9 mouse cellular contexts compared by ENCODE assay signal in the genomic region with DNA sequence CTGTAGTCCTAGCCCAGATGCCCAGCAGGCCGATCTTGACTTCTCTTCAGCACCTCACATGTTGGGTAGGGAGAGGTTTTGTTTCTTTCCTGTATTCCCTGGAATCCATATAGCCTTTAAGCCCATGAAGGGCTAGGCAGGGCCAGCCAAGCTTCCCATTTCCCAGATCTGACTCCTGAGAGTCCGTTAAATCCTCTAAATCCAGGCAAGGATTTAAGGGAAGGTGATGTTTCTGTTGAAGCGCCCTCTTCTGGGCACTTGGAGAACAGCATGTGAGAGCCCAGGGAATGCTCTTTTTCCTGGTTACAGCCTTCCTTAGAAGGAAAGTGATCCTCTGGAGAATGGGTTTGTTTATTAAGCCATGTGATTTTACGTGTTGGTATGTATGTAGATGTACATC. TPM values are rescaled to one million over a fixed set of nuclear protein-coding genes. Genes with fewer than 3 reads are reported as not detected.
DNase-seq lines count a peak whose midpoint lies in the region; ATAC-seq and TF ChIP-seq lines count a peak whose summit lies in the region.
"Had no signal": no experiment of that assay in that cellular context is flagged by ENCODE, and none has a peak within 500 bp of the region (broad histone marks: within the 10 kb centered on the region; RNA-seq: fewer than 3 reads in every experiment).

No protein-coding gene starts in this region.

- H3K9ac ChIP-seq in hindbrain, embryonic 13.5 days, result no peak overlapping the region
- no peak overlapping the region for H3K9ac ChIP-seq in midbrain, postnatal 0 days (replicated peaks; ENCODE audit: low read length, poor library complexity, severe bottlenecking)
- H3K9ac ChIP-seq: embryonic facial prominence, embryonic 12.5 days had no signal

- WGBS in hindbrain, embryonic 10.5 days, result 42% methylated on average over 4 of the region's 4 CpGs
- 39% methylated on average over 4 of the region's 4 CpGs for WGBS in hindbrain, embryonic 13.5 days
- 26% methylated on average over 4 of the region's 4 CpGs for WGBS in cerebellum, adult 2 months
- WGBS in midbrain, postnatal 0 days, result 41% methylated on average over 4 of the region's 4 CpGs

- no peak overlapping the region for H3K4me2 ChIP-seq in hindbrain, embryonic 13.5 days
- H3K4me2 ChIP-seq in midbrain, postnatal 0 days (ENCODE audit: low read depth, low read length, poor library complexity, severe bottlenecking), result no peak overlapping the region
- H3K4me2 ChIP-seq: embryonic facial prominence, embryonic 12.5 days had no signal

- no peak overlapping the region for H3K4me3 ChIP-seq in hindbrain, embryonic 10.5 days
- H3K4me3 ChIP-seq in hindbrain, embryonic 13.5 days, result no peak overlapping the region
- no peak overlapping the region for H3K4me3 ChIP-seq in cerebellum, adult 2 months (replicated peaks; ENCODE audit: insufficient read depth, low read depth, low read length)
- H3K4me3 ChIP-seq in midbrain, postnatal 0 days (ENCODE audit: low read depth, low read length), result no peak overlapping the region
- H3K4me3 ChIP-seq: embryonic facial prominence, embryonic 12.5 days had no signal

- TF ChIP-seq POLR2A in cerebellum, adult 2 months (IDR thresholded peaks at IDR 0.05; ENCODE audit: borderline replicate concordance, insufficient read depth, low read length), result no peak

- DNase-seq in hindbrain, embryonic 10.5 days (ENCODE audit: low spot score), result peak; percentile 71
- DNase-seq in thymus, postnatal 4 days, result peak; percentile 51
- no peak for DNase-seq in thymus, adult 18-20 months
- DNase-seq in cerebellum, adult 2 months, result peak; percentile 60 to 75
- DNase-seq in kidney, postnatal 10 days, result peak; percentile 81
- DNase-seq in midbrain, postnatal 0 days (ENCODE audit: low spot score), result peak; percentile 62

- H3K27ac ChIP-seq in hindbrain, embryonic 10.5 days, result no peak overlapping the region
- no peak overlapping the region for H3K27ac ChIP-seq in hindbrain, embryonic 13.5 days
- no peak overlapping the region for H3K27ac ChIP-seq in cerebellum, adult 2 months (ENCODE audit: insufficient read depth, low read length)
- H3K27ac ChIP-seq in midbrain, postnatal 0 days (ENCODE audit: low read depth, low read length), result no peak overlapping the region
- H3K27ac ChIP-seq: embryonic facial prominence, embryonic 12.5 days had no signal

- no peak for ATAC-seq in hindbrain, embryonic 13.5 days (ENCODE audit: low FRiP score)
- ATAC-seq in midbrain, postnatal 0 days (ENCODE audit: low FRiP score), result no peak
- no peak for ATAC-seq in megakaryocyte-erythroid progenitor cell, adult 5-6 weeks (replicated peaks; ENCODE audit: low FRiP score, low TSS enrichment, poor library complexity, severe bottlenecking)

- H3K9me3 ChIP-seq in hindbrain, embryonic 10.5 days, result no peaks in the 10 kb centered on the region
- H3K9me3 ChIP-seq in hindbrain, embryonic 13.5 days, result no peaks in the 10 kb centered on the region
- no peaks in the 10 kb centered on the region for H3K9me3 ChIP-seq in midbrain, postnatal 0 days (ENCODE audit: low read length)
- H3K9me3 ChIP-seq: embryonic facial prominence, embryonic 12.5 days had no signal

- peak; percentile 74 for TF ChIP-seq CTCF in cerebellum, adult 2 months (IDR thresholded peaks at IDR 0.05; ENCODE audit: borderline replicate concordance, insufficient read depth, low read depth, low read length)
- peak; percentile 88 for TF ChIP-seq CTCF in midbrain, postnatal 0 days (IDR thresholded peaks at IDR 0.05)

- H3K27me3 ChIP-seq in hindbrain, embryonic 10.5 days (ENCODE audit: insufficient read depth, poor library complexity, severe bottlenecking), result no peaks in the 10 kb centered on the region
- H3K27me3 ChIP-seq in hindbrain, embryonic 13.5 days, result no peaks in the 10 kb centered on the region
- no peaks in the 10 kb centered on the region for H3K27me3 ChIP-seq in cerebellum, adult 2 months (ENCODE audit: control insufficient read depth, insufficient read depth, low read length)
- H3K27me3 ChIP-seq in midbrain, postnatal 0 days (ENCODE audit: insufficient read depth, low read length), result no peaks in the 10 kb centered on the region
- H3K27me3 ChIP-seq: embryonic facial prominence, embryonic 12.5 days had no signal

- peaks cover 93% of the 10 kb centered on the region for H3K36me3 ChIP-seq in hindbrain, embryonic 10.5 days
- H3K36me3 ChIP-seq in hindbrain, embryonic 13.5 days, result peaks cover 79% of the 10 kb centered on the region
- peaks cover 67% of the 10 kb centered on the region for H3K36me3 ChIP-seq in midbrain, postnatal 0 days (ENCODE audit: insufficient read depth, low read length)

- peaks cover 18% of the 10 kb centered on the region for H3K4me1 ChIP-seq in hindbrain, embryonic 10.5 days (replicated peaks)
- H3K4me1 ChIP-seq in hindbrain, embryonic 13.5 days (replicated peaks), result peaks cover 18% of the 10 kb centered on the region
- no peaks in the 10 kb centered on the region for H3K4me1 ChIP-seq in cerebellum, adult 2 months (ENCODE audit: control insufficient read depth, insufficient read depth, low read length)
- peaks cover 3% of the 10 kb centered on the region; the same call in 1 of the 2 replicates for H3K4me1 ChIP-seq in midbrain, postnatal 0 days (ENCODE audit: insufficient read depth, low read length)

RNA-seq across cellular contexts. Expression of gene Nynrin, which starts 13.2 kb away (rescaled TPM):
- 24.1 and 24.4 TPM in 2 replicates for polyA plus RNA-seq in hindbrain, embryonic 10.5 days (2016; fragmentation: Nextera tagmentation; extraction: Ambion mirVana)
- 11.7 and 11.9 TPM in 2 replicates for polyA plus RNA-seq in hindbrain, embryonic 13.5 days (2015; fragmentation: Nextera tagmentation; extraction: Ambion mirVana)
- polyA plus RNA-seq in cerebellum, adult 2 months (2012; rRNA removed), result 4.5 and 4.8 TPM in 2 replicates
- 36.4 and 42.0 TPM in 2 replicates for total RNA-seq in midbrain, postnatal 0 days (2014; rRNA removed)
- polyA plus RNA-seq in midbrain, postnatal 0 days (2015; fragmentation: Nextera tagmentation; extraction: Ambion mirVana), result 6.8 and 7.2 TPM in 2 replicates
- 1.9 and 2.7 TPM in 2 replicates for total RNA-seq in megakaryocyte-erythroid progenitor cell, adult 5-6 weeks (2014; fragmentation: Nextera tagmentation)
- 1.2 and 2.0 TPM in 2 replicates for total RNA-seq in megakaryocyte-erythroid progenitor cell, adult 5-6 weeks (2017)

RNA-seq across cellular contexts. Expression of gene Cbln3, which starts 17.2 kb away (rescaled TPM):
- polyA plus RNA-seq in hindbrain, embryonic 10.5 days (2016; fragmentation: Nextera tagmentation; extraction: Ambion mirVana), result 0.12 and 0.33 TPM in 2 replicates
- polyA plus RNA-seq in hindbrain, embryonic 13.5 days (2015; fragmentation: Nextera tagmentation; extraction: Ambion mirVana), result 0.14 and 0.27 TPM in 2 replicates
- 534 and 635 TPM in 2 replicates for polyA plus RNA-seq in cerebellum, adult 2 months (2012; rRNA removed)
- total RNA-seq in midbrain, postnatal 0 days (2014; rRNA removed), result 0.66 and 1.8 TPM in 2 replicates
- polyA plus RNA-seq in midbrain, postnatal 0 days (2015; fragmentation: Nextera tagmentation; extraction: Ambion mirVana), result 0.43 and 0.54 TPM in 2 replicates
- total RNA-seq in megakaryocyte-erythroid progenitor cell, adult 5-6 weeks (2014; fragmentation: Nextera tagmentation), result not detected in 2 replicates
- not detected in 2 replicates for total RNA-seq in megakaryocyte-erythroid progenitor cell, adult 5-6 weeks (2017)

RNA-seq across cellular contexts. Expression of gene Khnyn, which starts 17.8 kb away (rescaled TPM):
- 21.4 and 24.2 TPM in 2 replicates for polyA plus RNA-seq in hindbrain, embryonic 10.5 days (2016; fragmentation: Nextera tagmentation; extraction: Ambion mirVana)
- 10.0 and 11.1 TPM in 2 replicates for polyA plus RNA-seq in hindbrain, embryonic 13.5 days (2015; fragmentation: Nextera tagmentation; extraction: Ambion mirVana)
- polyA plus RNA-seq in cerebellum, adult 2 months (2012; rRNA removed), result 47.4 and 52.8 TPM in 2 replicates
- 14.2 and 19.9 TPM in 2 replicates for total RNA-seq in midbrain, postnatal 0 days (2014; rRNA removed)
- polyA plus RNA-seq in midbrain, postnatal 0 days (2015; fragmentation: Nextera tagmentation; extraction: Ambion mirVana), result 6.3 and 6.5 TPM in 2 replicates
- 10.9 and 12.1 TPM in 2 replicates for total RNA-seq in megakaryocyte-erythroid progenitor cell, adult 5-6 weeks (2014; fragmentation: Nextera tagmentation)
- 8.7 and 16.3 TPM in 2 replicates for total RNA-seq in megakaryocyte-erythroid progenitor cell, adult 5-6 weeks (2017)

RNA-seq across cellular contexts. Expression of gene Sdr39u1, which starts 33.1 kb away (rescaled TPM):
- polyA plus RNA-seq in hindbrain, embryonic 10.5 days (2016; fragmentation: Nextera tagmentation; extraction: Ambion mirVana), result 33.2 and 38.1 TPM in 2 replicates
- polyA plus RNA-seq in hindbrain, embryonic 13.5 days (2015; fragmentation: Nextera tagmentation; extraction: Ambion mirVana), result 115 and 124 TPM in 2 replicates
- polyA plus RNA-seq in cerebellum, adult 2 months (2012; rRNA removed), result 214 and 218 TPM in 2 replicates
- 143 and 146 TPM in 2 replicates for total RNA-seq in midbrain, postnatal 0 days (2014; rRNA removed)
- 131 and 162 TPM in 2 replicates for polyA plus RNA-seq in midbrain, postnatal 0 days (2015; fragmentation: Nextera tagmentation; extraction: Ambion mirVana)
- total RNA-seq in megakaryocyte-erythroid progenitor cell, adult 5-6 weeks (2014; fragmentation: Nextera tagmentation), result 7.8 and 17.0 TPM in 2 replicates
- 3.9 and 6.7 TPM in 2 replicates for total RNA-seq in megakaryocyte-erythroid progenitor cell, adult 5-6 weeks (2017)

RNA-seq across cellular contexts. Expression of gene Nfatc4, which starts 44.0 kb away (rescaled TPM):
- 34.0 and 34.6 TPM in 2 replicates for polyA plus RNA-seq in hindbrain, embryonic 10.5 days (2016; fragmentation: Nextera tagmentation; extraction: Ambion mirVana)
- polyA plus RNA-seq in hindbrain, embryonic 13.5 days (2015; fragmentation: Nextera tagmentation; extraction: Ambion mirVana), result 10.8 and 12.0 TPM in 2 replicates
- 1.5 and 1.7 TPM in 2 replicates for polyA plus RNA-seq in cerebellum, adult 2 months (2012; rRNA removed)
- 9.6 and 12.9 TPM in 2 replicates for total RNA-seq in midbrain, postnatal 0 days (2014; rRNA removed)
- 4.2 and 5.2 TPM in 2 replicates for polyA plus RNA-seq in midbrain, postnatal 0 days (2015; fragmentation: Nextera tagmentation; extraction: Ambion mirVana)
- not detected in 2 replicates for total RNA-seq in megakaryocyte-erythroid progenitor cell, adult 5-6 weeks (2014; fragmentation: Nextera tagmentation)
- total RNA-seq in megakaryocyte-erythroid progenitor cell, adult 5-6 weeks (2017), result not detected in 2 replicates

Comparison
In these comparisons a context has a peak if more than half of its experiments do, and no peak if none do; other contexts are left out.
1. DNase-seq: peak in hindbrain, embryonic 10.5 days (single experiment), thymus, postnatal 4 days (single experiment), cerebellum, adult 2 months (2 of 2), kidney, postnatal 10 days (single experiment) and midbrain, postnatal 0 days (single experiment); none in thymus, adult 18-20 months (0 of 2).
2. RNA of gene Cbln3, which starts 17.2 kb away (polyA plus RNA-seq): 534 to 635 TPM in cerebellum, adult 2 months; 0.43 to 0.54 TPM in midbrain, postnatal 0 days, 0.12 to 0.33 TPM in hindbrain, embryonic 10.5 days and 0.14 to 0.27 TPM in hindbrain, embryonic 13.5 days; every median in the first group is over 100 times any median in the second.